Mouse (Mus musculus): ENCODE results near the gene AA986860.

AA986860 gene

GRCm38 (mm10) chr1:130775691-130776331 lies 44.0 kb downstream of the AA986860 start:
- DNase-seq (ENCODE audit: low spot score) = no peak

DNA sequence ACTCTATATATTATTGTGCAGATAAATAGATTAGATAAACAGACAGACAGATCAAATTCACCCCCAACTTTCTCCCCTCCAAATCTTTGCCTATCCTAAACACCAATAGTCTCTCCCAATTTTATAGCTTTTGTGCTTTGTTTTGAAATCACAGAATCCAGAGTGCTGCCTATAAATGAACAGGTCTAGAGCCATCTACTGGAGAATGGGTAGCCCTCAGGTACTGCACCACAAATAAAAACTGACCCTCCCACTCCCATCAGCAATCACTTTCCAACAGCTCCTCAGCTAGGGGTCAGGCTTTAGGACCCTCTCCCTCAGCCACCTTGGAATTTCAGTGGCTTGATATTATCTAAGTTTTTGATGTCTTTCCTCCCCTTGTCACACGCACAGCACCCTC lies 44.9 kb downstream of the AA986860 start:
- no peak for DNase-seq (ENCODE audit: low spot score)

DNA sequence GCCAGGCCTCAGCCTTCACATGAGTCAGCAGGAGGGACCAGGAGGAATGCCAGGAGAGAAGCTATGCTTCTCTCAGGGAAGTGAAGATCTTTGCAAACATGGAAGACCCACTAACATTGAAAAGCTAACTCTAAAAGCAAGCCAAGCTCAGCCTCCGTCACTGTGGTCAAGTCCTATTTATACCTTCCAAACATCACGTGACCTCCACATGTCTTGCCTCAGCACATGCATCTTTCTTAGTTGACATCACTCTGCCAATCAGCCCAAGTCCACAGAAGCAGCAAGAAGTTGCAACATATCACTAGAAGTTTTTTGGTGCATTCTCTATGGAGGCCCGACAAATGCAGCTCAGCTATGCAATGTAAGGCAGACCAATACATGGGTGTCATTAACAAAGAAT lies 48.1 kb downstream of the AA986860 start:
- no peak for DNase-seq (ENCODE audit: low spot score)

GRCm38 (mm10) chr1:130784054-130784453 lies 52.3 kb downstream of the AA986860 start:
- DNase-seq (ENCODE audit: low spot score) = no peak

DNA sequence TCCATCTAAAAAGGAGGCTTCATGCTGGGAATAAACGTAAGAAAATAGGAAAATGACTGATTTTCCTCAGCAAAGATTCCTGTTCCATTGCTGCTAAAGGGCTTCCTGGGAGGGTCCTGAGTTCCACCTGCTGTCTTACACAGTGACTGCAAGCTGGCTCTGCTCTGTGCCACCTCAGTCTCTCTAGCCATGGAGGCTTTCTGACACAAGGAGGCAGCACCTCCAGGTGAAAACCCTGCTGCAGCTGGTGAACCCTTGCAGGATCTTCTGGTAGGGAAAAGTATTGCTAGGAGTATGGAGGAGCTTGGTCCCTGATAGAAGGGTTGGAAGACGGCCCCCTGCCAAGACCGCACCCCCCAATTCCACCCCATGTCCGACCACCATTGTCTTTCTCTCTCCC lies 55.2 kb downstream of the AA986860 start:
- no peak for DNase-seq (ENCODE audit: low spot score)

GRCm38 (mm10) chr1:130789512-130790451 lies 58.0 kb downstream of the AA986860 start:
- DNase-seq (ENCODE audit: low spot score) = no peak

Measured in urinary bladder, postnatal 25 days (tissue).